Mouse (Mus musculus): Measurements from ENCODE around the gene Chn1. TPM values are rescaled to one million over a fixed set of nuclear protein-coding genes. Genes with fewer than 3 reads are reported as not detected.

Chn1 gene
- polyA plus RNA-seq, 1 experiment: 20.0 TPM

GRCm38 (mm10) chr2:73612367-73612914, 162.7 kb downstream of the Chn1 start:
- Histone ChIP-seq H3K27me3 (ENCODE audit: control insufficient read depth, insufficient read depth, insufficient read length) (no peaks in the 10 kb centered on the region), H3K36me3 (ENCODE audit: control insufficient read depth, insufficient read depth) (no peaks in the 10 kb centered on the region), H3K79me2 (ENCODE audit: control insufficient read depth, insufficient read depth) (no peaks in the 10 kb centered on the region), H3ac (ENCODE audit: control insufficient read depth, insufficient read length, low read depth) (no peak overlapping the region), H3K4me3 (ENCODE audit: insufficient read depth, poor library complexity, severe bottlenecking) (no peak overlapping the region), H3K79me3 (ENCODE audit: low read depth) (no peaks in the 10 kb centered on the region)
- no peak for TF ChIP-seq MYOD1 (IDR thresholded peaks at IDR 0.05; ENCODE audit: control insufficient read depth, insufficient read length, low read depth)

GRCm38 (mm10) chr2:73611798-73612197, 163.3 kb downstream of the Chn1 start:
- Histone ChIP-seq H3K36me3 (ENCODE audit: control insufficient read depth, insufficient read depth) (no peaks in the 10 kb centered on the region), H3K4me3 (ENCODE audit: insufficient read depth, poor library complexity, severe bottlenecking) (no peak overlapping the region), H3K79me2 (ENCODE audit: control insufficient read depth, insufficient read depth) (no peaks in the 10 kb centered on the region), H3K79me3 (ENCODE audit: low read depth) (no peaks in the 10 kb centered on the region), H3K27me3 (ENCODE audit: control insufficient read depth, insufficient read depth, insufficient read length) (no peaks in the 10 kb centered on the region), H3ac (ENCODE audit: control insufficient read depth, insufficient read length, low read depth) (no peak overlapping the region)
- no peak for TF ChIP-seq MYOG (IDR thresholded peaks at IDR 0.05; ENCODE audit: control insufficient read depth, extremely low read depth, insufficient read length)
- TF ChIP-seq MAX (IDR thresholded peaks at IDR 0.05): no peak
- no peak for TF ChIP-seq USF1 (IDR thresholded peaks at IDR 0.05; ENCODE audit: low read depth)

GRCm38 (mm10) chr2:73609724-73610210, 165.4 kb downstream of the Chn1 start:
- Histone ChIP-seq H3K36me3 (ENCODE audit: control insufficient read depth, insufficient read depth) (no peaks in the 10 kb centered on the region), H3ac (ENCODE audit: control insufficient read depth, insufficient read length, low read depth) (no peak overlapping the region), H3K79me3 (ENCODE audit: low read depth) (no peaks in the 10 kb centered on the region), H3K4me3 (ENCODE audit: insufficient read depth, poor library complexity, severe bottlenecking) (no peak overlapping the region), H3K79me2 (ENCODE audit: control insufficient read depth, insufficient read depth) (no peaks in the 10 kb centered on the region), H3K27me3 (ENCODE audit: control insufficient read depth, insufficient read depth, insufficient read length) (no peaks in the 10 kb centered on the region)
- TF ChIP-seq USF1 (IDR thresholded peaks at IDR 0.05; ENCODE audit: low read depth) (no peak), MYOD1 (IDR thresholded peaks at IDR 0.05; ENCODE audit: control insufficient read depth, insufficient read length, low read depth) (no peak), CEBPB (IDR thresholded peaks at IDR 0.05; ENCODE audit: low read depth) (no peak), MYOG (IDR thresholded peaks at IDR 0.05; ENCODE audit: control insufficient read depth, extremely low read depth, insufficient read length) (no peak), FOSL1 (IDR thresholded peaks at IDR 0.05; ENCODE audit: insufficient read depth, low read length, poor library complexity, severe bottlenecking) (no peak), MAX (IDR thresholded peaks at IDR 0.05) (no peak), CTCF (IDR thresholded peaks at IDR 0.05; ENCODE audit: control insufficient read depth, insufficient read depth, insufficient read length) (no peak)

DNA sequence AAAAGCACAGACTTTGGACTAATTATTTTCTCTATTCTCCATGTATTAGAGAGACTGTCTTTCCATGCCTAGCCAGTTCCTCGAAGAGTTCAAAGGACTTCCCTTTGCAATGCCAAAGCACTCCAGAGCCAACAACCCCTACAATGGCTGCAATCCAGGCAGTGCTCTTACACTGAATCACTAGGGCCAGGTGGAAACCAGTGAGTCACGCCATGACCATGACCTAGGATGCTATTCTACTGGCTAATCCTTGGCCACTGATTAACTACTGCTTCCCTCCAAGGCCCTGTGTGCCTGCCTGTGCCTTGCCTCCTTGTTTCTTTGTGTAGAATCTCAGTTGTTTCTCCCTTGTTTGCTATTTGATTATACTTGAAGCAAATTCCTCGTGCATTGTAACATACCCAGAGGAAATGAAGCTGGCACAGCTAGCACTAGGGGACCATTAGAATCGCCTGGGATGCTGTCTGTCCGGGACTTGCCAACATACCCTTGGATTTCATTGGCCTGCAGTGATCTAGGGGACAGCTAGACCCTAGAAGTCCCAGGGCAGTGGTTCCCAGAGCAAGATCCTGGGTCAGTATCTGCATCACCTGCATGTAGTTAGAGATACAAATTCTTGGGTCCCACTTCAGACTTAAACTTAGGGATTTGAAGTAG, 166.0 kb downstream of the Chn1 start:
- no peak for TF ChIP-seq CEBPB (IDR thresholded peaks at IDR 0.05; ENCODE audit: low read depth)
- TF ChIP-seq MYOD1 (IDR thresholded peaks at IDR 0.05; ENCODE audit: control insufficient read depth, insufficient read length, low read depth): peak; percentile 91
- peak; percentile 76 for TF ChIP-seq MAX (IDR thresholded peaks at IDR 0.05)
- H3K27me3 ChIP-seq (ENCODE audit: control insufficient read depth, insufficient read depth, insufficient read length): no peaks in the 10 kb centered on the region
- no peaks in the 10 kb centered on the region for H3K79me2 ChIP-seq (ENCODE audit: control insufficient read depth, insufficient read depth)
- H3ac ChIP-seq (ENCODE audit: control insufficient read depth, insufficient read length, low read depth): no peak overlapping the region
- H3K4me3 ChIP-seq (ENCODE audit: insufficient read depth, poor library complexity, severe bottlenecking): no peak overlapping the region
- no peaks in the 10 kb centered on the region for H3K36me3 ChIP-seq (ENCODE audit: control insufficient read depth, insufficient read depth)
- H3K79me3 ChIP-seq (ENCODE audit: low read depth): no peaks in the 10 kb centered on the region

DNA sequence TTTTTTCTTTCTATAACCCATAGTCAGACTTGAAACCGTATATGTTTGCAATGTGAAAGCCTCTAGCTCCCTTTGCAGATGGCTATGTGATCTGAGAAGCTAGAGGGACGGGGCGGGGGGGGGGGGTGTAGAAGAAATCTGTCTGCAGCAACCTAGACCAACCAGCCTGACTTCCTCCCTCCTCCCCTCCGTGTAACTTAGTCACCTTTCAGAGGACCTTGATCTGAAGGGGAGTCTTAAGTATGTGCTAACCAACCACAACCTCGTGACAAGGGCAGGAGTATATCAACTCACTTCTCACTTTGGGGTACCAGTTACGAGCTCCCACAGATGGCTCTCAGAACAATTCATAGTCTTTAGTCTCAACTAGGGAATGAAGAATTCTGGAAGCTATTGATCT, 166.8 kb downstream of the Chn1 start:
- Histone ChIP-seq H3K27me3 (ENCODE audit: control insufficient read depth, insufficient read depth, insufficient read length) (no peaks in the 10 kb centered on the region), H3ac (ENCODE audit: control insufficient read depth, insufficient read length, low read depth) (no peak overlapping the region), H3K79me2 (ENCODE audit: control insufficient read depth, insufficient read depth) (no peaks in the 10 kb centered on the region), H3K4me3 (ENCODE audit: insufficient read depth, poor library complexity, severe bottlenecking) (no peak overlapping the region), H3K79me3 (ENCODE audit: low read depth) (no peaks in the 10 kb centered on the region), H3K36me3 (ENCODE audit: control insufficient read depth, insufficient read depth) (no peaks in the 10 kb centered on the region)
- no peak for TF ChIP-seq MYOD1 (IDR thresholded peaks at IDR 0.05; ENCODE audit: control insufficient read depth, insufficient read length, low read depth)
- TF ChIP-seq MYOG (IDR thresholded peaks at IDR 0.05; ENCODE audit: control insufficient read depth, extremely low read depth, insufficient read length): no peak
- no peak for TF ChIP-seq FOSL1 (IDR thresholded peaks at IDR 0.05; ENCODE audit: insufficient read depth, low read length, poor library complexity, severe bottlenecking)
- TF ChIP-seq USF1 (IDR thresholded peaks at IDR 0.05; ENCODE audit: low read depth): no peak
- no peak for TF ChIP-seq CTCF (IDR thresholded peaks at IDR 0.05; ENCODE audit: control insufficient read depth, insufficient read depth, insufficient read length)
- TF ChIP-seq MAX (IDR thresholded peaks at IDR 0.05): no peak
- TF ChIP-seq CEBPB (IDR thresholded peaks at IDR 0.05; ENCODE audit: low read depth): no peak

DNA sequence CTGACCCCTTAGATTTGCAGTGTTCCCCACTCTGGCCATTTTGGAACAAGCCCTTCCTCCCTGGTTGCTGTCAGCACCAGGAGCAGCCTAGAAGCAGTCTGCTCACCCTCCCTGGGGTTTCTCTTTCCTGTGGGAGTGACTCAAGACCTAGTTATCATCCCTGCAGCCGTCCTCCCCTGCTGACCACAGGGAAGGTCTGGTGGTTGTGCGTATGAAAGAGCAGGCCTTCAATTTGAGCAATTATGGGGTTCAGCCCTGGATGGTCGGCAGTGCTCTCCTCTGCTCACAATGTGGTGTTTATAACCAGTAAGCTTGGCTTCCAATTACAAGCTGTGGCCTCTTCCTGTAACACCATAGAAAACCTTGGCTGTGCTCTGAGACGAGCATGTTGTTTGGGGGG, 167.5 kb downstream of the Chn1 start:
- no peaks in the 10 kb centered on the region for H3K36me3 ChIP-seq (ENCODE audit: control insufficient read depth, insufficient read depth)
- peak overlapping the region; percentile 10 for H3ac ChIP-seq (ENCODE audit: control insufficient read depth, insufficient read length, low read depth)
- H3K79me3 ChIP-seq (ENCODE audit: low read depth): no peaks in the 10 kb centered on the region
- no peaks in the 10 kb centered on the region for H3K27me3 ChIP-seq (ENCODE audit: control insufficient read depth, insufficient read depth, insufficient read length)
- H3K79me2 ChIP-seq (ENCODE audit: control insufficient read depth, insufficient read depth): no peaks in the 10 kb centered on the region
- TF ChIP-seq MYOD1 (IDR thresholded peaks at IDR 0.05; ENCODE audit: control insufficient read depth, insufficient read length, low read depth): peak; percentile 21
- TF ChIP-seq MAX (IDR thresholded peaks at IDR 0.05): peak; percentile 34
- TF ChIP-seq FOSL1 (IDR thresholded peaks at IDR 0.05; ENCODE audit: insufficient read depth, low read length, poor library complexity, severe bottlenecking): no peak
- no peak for TF ChIP-seq CEBPB (IDR thresholded peaks at IDR 0.05; ENCODE audit: low read depth)
- H3K4me3 ChIP-seq (ENCODE audit: insufficient read depth, poor library complexity, severe bottlenecking): no peak overlapping the region
